Mouse (Mus musculus): ENCODE results near the gene Dusp11. TPM values are rescaled to one million over a fixed set of nuclear protein-coding genes. Genes with fewer than 3 reads are reported as not detected.
"Not testable (repeated sequence)": the region's sequence is repeated elsewhere in the genome, so short reads cannot be mapped to it uniquely, and the experiment has no call there.

The Dusp11 gene
- polyA plus RNA-seq, 1 experiment: 97.4 TPM

DNA sequence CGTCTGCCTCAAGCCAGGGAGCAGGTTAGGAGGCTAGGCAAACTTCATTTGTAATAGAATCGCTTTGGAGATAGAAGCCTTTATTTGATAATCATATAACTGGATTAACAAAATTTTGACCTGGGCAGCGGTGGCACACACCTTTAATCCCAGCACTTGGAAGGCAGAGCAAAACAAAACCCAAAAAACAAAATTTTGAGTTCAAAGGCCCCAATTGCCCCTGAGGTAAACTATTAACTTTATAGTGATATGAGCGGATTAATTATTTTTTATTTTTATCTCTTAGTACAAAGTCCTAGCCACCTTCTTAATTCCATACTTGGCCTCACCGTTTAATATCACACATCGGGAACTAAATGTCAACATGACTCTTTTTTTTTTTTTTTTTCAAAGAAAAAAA lies 44.9 kb downstream of the Dusp11 start:
- H3K27ac ChIP-seq (ENCODE audit: insufficient read depth, low read length): no peak overlapping the region
- no peaks in the 10 kb centered on the region for H3K4me1 ChIP-seq (ENCODE audit: control insufficient read depth, insufficient read depth, low read length)
- TF ChIP-seq POLR2A (IDR thresholded peaks at IDR 0.05; ENCODE audit: extremely low read depth, insufficient read depth, low read length) (no peak), CTCF (IDR thresholded peaks at IDR 0.05; ENCODE audit: extremely low read depth, insufficient read depth, low read length) (no peak)
- peak overlapping the region; percentile 49 for H3K4me3 ChIP-seq (ENCODE audit: insufficient read depth, low read length)

DNA sequence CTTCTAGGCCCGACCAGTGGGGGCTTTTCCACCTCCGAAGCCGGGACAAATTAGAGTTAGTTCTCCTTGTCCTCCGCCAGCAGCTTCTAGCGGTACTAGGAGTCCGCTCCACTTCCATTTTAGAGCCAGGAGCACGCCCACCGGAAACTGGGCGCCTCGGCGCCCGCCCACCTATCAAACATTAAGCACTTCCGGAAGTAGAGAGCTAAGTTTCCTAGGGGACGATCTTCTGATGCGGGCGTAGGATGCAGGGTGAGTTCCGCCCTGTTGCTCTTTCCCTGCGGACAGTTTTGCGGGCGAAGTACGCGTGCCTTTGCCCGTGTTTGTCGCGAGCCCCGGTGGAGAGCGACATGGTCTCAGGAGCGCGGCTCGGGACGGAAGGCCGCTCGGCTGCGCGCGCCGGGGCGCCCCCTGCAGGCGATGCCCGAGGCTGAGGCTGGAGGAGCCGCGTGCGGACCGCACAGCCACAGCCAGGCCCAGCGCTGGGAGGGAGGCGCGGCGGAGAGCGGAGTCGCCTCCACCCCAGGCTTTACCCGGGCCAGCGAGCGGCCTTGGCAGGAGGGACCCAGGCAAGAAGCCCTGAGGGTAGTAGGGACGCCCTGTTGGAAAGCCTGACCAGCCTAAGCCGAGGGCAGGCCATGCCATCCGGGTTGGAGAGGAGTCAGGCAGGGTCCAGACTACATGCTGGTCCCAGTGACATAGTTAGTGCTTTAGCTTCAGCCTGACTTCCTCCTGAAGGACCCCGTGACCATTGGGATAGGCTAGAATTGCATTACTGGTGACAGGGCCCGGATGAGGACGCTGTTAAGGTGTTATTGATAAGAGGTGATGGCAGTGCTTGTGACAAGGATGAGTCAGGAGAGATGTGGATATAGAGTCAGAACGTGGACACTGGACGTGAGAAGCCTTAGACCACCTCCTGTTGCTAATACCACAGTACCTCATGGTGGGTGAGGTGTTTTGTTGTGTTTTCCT lies 45.6 kb downstream of the Dusp11 start, which contains the start of gene Nat8f1:
TSS of gene Nat8f1 (minus strand) at position 149 of the 975 bp plus-strand sequence.
- TF ChIP-seq POLR2A (IDR thresholded peaks at IDR 0.05; ENCODE audit: extremely low read depth, insufficient read depth, low read length) (peak; percentile 19; the same call in 1 of the 2 replicates), CTCF (IDR thresholded peaks at IDR 0.05; ENCODE audit: extremely low read depth, insufficient read depth, low read length) (0 out of 2 replicates have a peak, but pooled peaks have one; percentile 12)
- H3K4me1 ChIP-seq (ENCODE audit: control insufficient read depth, insufficient read depth, low read length): not testable (repeated sequence)
- H3K27ac ChIP-seq (ENCODE audit: insufficient read depth, low read length): peak within 1 kb of the TSS; percentile 83
- H3K4me3 ChIP-seq (ENCODE audit: insufficient read depth, low read length): peak within 1 kb of the TSS; percentile 49

DNA sequence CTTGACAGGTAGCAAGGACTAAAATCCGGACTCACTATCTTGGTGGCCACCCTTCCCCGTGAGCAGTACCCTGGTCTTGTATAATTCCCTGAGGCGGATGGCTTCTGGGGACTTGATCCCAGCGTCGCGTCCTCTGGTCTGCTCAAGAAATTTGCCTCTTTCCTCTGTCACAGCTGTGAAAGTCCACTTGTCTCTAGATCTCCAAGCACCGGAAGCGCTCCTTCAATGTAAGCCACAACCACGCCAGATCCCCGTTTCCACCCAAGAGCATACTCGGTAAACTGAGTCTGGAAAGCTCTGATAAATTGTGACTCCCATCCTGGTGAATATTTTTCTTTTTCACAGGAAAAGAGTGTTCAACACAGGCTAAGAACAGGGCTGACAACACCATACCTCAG lies 46.3 kb downstream of the Dusp11 start:
- Histone ChIP-seq H3K4me3 (ENCODE audit: insufficient read depth, low read length) (peak overlapping the region; percentile 49), H3K4me1 (ENCODE audit: control insufficient read depth, insufficient read depth, low read length) (no peaks in the 10 kb centered on the region), H3K27ac (ENCODE audit: insufficient read depth, low read length) (peak overlapping the region; percentile 62)
- TF ChIP-seq CTCF (IDR thresholded peaks at IDR 0.05; ENCODE audit: extremely low read depth, insufficient read depth, low read length) (no peak), POLR2A (IDR thresholded peaks at IDR 0.05; ENCODE audit: extremely low read depth, insufficient read depth, low read length) (no peak; the same call in 1 of the 2 replicates)

DNA sequence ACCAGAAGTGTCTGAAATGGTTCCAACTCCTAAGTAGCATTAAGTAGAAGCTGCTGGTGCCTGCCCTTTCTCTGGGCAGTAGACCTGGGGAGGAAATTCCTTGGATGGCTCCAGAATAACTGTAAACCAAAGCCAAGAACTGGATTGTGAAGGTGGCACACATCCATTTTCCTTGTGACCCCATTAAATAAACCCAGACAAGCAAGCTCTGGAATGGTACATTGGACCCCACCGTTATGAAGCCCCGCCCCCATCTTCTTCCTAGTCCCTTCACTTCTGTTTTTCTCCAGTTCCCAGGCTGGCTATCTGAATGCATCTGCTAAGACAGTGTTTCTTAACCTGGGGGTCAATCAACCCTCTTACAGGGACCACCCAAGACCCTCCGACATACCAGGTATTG lies 49.9 kb downstream of the Dusp11 start, which contains the start of gene Tprkb:
TSS of gene Tprkb (plus strand) at position 279 of the 400 bp plus-strand sequence.
- no peaks in the 10 kb centered on the region for H3K4me1 ChIP-seq (ENCODE audit: control insufficient read depth, insufficient read depth, low read length)
- TF ChIP-seq POLR2A (IDR thresholded peaks at IDR 0.05; ENCODE audit: extremely low read depth, insufficient read depth, low read length): no peak
- TF ChIP-seq CTCF (IDR thresholded peaks at IDR 0.05; ENCODE audit: extremely low read depth, insufficient read depth, low read length): no peak
- H3K4me3 ChIP-seq (ENCODE audit: insufficient read depth, low read length): no peak within 1 kb of the TSS; the same call in 1 of the 2 replicates
- 0 out of 2 replicates have a peak within 1 kb of the TSS, but pooled peaks have one; percentile 10 for H3K27ac ChIP-seq (ENCODE audit: insufficient read depth, low read length)

DNA sequence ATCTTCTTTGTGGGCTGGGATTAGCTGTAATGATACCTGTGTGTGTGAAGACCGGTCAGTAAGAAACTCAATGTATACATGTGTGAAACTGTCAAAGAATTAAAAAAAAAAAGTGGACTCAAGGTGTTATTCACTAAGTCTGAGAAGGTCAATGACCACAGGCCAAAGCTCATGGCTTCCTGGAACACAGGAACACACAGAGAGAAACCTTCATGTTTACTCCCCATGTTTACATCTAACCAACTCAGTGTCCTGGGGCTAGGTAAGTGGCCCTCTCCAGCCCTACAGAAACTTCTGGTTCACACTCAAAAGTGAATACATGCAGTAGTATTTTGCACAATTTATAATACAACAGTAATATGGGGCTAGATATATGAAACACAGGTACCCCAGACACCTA lies 51.8 kb downstream of the Dusp11 start:
- H3K27ac ChIP-seq (ENCODE audit: insufficient read depth, low read length): no peak overlapping the region
- no peak overlapping the region for H3K4me3 ChIP-seq (ENCODE audit: insufficient read depth, low read length)
- TF ChIP-seq CTCF (IDR thresholded peaks at IDR 0.05; ENCODE audit: extremely low read depth, insufficient read depth, low read length) (no peak), POLR2A (IDR thresholded peaks at IDR 0.05; ENCODE audit: extremely low read depth, insufficient read depth, low read length) (no peak)
- H3K4me1 ChIP-seq (ENCODE audit: control insufficient read depth, insufficient read depth, low read length): no peaks in the 10 kb centered on the region

DNA sequence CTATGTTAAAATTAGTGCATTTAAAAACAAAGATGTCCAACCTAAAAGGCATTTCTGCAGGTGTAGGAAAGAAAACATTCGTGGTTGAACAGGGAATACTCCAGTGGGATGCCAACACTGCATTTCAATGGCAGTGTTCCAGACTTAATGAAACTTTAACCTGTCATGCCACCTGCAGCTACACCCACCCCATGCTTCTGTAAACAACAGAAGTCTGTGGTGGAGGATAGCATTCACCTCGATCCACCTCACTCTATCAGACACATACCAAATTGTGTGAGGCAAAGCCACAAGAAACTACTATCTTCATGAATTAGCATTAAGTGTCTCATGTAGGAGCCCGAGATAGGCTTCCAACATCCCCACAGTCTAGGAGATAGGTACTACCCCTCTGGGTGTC lies 53.1 kb downstream of the Dusp11 start:
- no peaks in the 10 kb centered on the region for H3K4me1 ChIP-seq (ENCODE audit: control insufficient read depth, insufficient read depth, low read length)
- TF ChIP-seq CTCF (IDR thresholded peaks at IDR 0.05; ENCODE audit: extremely low read depth, insufficient read depth, low read length) (no peak), POLR2A (IDR thresholded peaks at IDR 0.05; ENCODE audit: extremely low read depth, insufficient read depth, low read length) (no peak)
- no peak overlapping the region for H3K4me3 ChIP-seq (ENCODE audit: insufficient read depth, low read length)
- H3K27ac ChIP-seq (ENCODE audit: insufficient read depth, low read length): 0 out of 2 replicates have a peak overlapping the region, but pooled peaks have one; percentile 40

DNA sequence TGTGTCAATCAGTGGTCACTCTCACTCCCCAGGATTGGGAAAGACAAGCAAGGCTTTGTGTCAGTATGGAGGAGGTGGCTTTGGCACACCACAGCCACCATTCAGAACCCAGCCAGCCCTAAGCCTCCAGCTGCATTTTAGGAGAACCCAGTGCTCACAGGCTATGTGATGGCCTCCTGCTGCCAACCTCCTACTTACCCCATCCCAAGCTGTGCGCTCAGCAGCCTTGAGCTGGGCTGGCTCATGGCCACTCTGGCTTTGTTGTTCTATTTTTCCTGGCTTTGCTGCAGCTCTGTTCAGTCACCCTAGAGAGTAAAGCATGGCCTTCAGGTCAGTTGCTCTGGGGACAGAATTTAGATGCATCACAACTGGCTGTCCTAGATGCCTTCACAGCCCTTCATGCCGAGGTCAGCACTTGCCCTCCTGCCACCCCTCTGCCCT lies 54.5 kb downstream of the Dusp11 start:
- H3K4me1 ChIP-seq (ENCODE audit: control insufficient read depth, insufficient read depth, low read length); H3K4me3 ChIP-seq (ENCODE audit: insufficient read depth, low read length): not testable (repeated sequence)
- peak overlapping the region; percentile 40 for H3K27ac ChIP-seq (ENCODE audit: insufficient read depth, low read length)

DNA sequence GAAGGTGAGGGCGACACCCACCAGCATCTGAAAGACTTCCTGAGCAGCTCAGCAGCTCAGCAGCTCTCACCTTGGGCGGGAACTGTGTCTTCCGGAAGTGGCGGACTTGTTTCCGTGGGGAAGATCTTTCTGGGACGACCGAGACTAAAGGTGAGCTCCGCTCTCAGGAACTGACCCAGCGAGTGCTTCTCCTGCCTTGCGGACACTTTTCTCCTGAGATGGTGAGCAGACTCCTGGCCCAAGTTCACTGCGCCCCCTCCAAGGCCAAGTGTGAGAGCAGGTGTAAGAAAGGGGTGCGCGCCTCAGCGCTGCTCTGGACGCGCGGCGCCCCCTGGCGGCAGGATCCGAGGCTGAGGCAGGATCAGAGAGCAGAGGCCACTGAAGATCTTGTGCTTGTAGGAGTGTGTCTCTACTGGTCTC lies 56.8 kb downstream of the Dusp11 start, which contains the start of gene Nat8f4:
TSS of gene Nat8f4 (minus strand) at position 243 of the 420 bp plus-strand sequence.
- Histone ChIP-seq H3K27ac (ENCODE audit: insufficient read depth, low read length) (peak within 1 kb of the TSS; percentile 40), H3K4me3 (ENCODE audit: insufficient read depth, low read length) (peak within 1 kb of the TSS; percentile 74)
- not testable (repeated sequence) for H3K4me1 ChIP-seq (ENCODE audit: control insufficient read depth, insufficient read depth, low read length)
- TF ChIP-seq CTCF (IDR thresholded peaks at IDR 0.05; ENCODE audit: extremely low read depth, insufficient read depth, low read length): peak; percentile 49; the same call in 1 of the 2 replicates

DNA sequence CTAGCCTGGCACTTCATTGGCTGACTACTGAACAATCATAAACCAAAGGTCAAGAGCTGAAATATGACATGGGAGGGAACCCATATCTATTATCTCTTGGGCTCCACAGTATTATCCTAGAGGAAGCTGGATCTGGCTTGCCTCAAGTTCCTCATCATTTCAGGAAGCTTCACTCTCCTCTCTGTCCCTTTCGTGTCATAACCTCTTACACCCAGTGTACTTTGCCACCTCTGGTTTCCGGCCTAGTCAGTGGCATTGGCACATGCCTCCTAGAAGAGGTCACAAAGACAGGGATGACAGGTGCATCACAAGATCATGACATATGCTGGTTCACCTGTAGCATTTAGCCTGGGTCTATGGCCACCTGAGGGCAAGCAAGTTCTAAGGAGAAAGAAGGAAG lies 59.2 kb downstream of the Dusp11 start:
- TF ChIP-seq CTCF (IDR thresholded peaks at IDR 0.05; ENCODE audit: extremely low read depth, insufficient read depth, low read length) (no peak), POLR2A (IDR thresholded peaks at IDR 0.05; ENCODE audit: extremely low read depth, insufficient read depth, low read length) (no peak)
- H3K27ac ChIP-seq (ENCODE audit: insufficient read depth, low read length): no peak overlapping the region
- H3K4me3 ChIP-seq (ENCODE audit: insufficient read depth, low read length): no peak overlapping the region
- no peaks in the 10 kb centered on the region for H3K4me1 ChIP-seq (ENCODE audit: control insufficient read depth, insufficient read depth, low read length)

DNA sequence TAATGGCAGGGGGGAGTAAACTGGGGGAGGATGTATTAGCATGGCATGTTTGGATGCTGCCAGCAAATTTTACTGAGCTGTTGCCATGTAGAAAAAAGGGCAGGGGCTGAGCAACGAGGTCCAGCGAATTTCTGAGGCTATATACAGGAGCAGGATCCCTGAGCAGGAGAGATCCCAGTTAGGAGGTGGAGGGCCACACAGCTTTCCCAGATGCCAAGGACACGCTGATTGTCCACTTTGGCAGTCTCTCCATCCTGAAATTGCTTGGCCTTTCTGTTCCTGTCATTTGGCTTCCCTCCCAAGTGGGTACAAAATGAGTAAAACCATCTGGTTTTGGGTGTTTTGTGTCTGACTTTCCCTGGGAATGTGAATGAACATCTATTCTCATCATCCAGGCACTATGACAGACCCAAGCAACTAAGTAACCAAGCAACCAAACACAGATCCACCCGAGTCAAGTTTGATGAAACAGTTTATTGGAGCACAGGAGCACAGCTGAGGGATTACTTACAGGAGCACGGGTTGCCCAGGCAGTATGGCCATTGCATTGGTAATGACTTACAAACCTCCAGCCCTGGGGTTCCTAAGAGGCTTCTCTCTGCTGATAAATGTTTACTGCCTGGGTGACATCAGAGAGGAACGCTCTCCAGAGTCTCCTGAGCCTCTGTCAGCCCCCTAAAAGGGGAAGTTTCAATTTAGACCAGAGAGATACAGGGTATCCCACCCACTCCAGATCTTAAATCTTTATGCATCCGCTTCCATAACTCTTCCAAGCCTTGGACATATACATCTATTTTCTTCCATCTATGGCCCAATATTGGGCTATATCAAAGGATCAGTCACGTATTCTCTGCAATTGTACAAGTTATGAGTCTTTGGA lies 62.6 kb downstream of the Dusp11 start:
- not testable (repeated sequence) for H3K4me1 ChIP-seq (ENCODE audit: control insufficient read depth, insufficient read depth, low read length); H3K4me3 ChIP-seq (ENCODE audit: insufficient read depth, low read length); H3K27ac ChIP-seq (ENCODE audit: insufficient read depth, low read length)

Measured in cortical plate, adult 2 months (tissue).